ENCODE assay signal across 8 mouse cellular contexts in genomic region chr14:57525388-57526049, GRCm38 (mm10). TPM values are rescaled to one million over a fixed set of nuclear protein-coding genes. Genes with fewer than 3 reads are reported as not detected.
DNase-seq lines count a peak whose midpoint lies in the region; ATAC-seq and TF ChIP-seq lines count a peak whose summit lies in the region.

No protein-coding gene starts in this region.

- no peaks in the 10 kb centered on the region for H3K4me1 ChIP-seq in embryonic fibroblast, embryonic 13.5 days (ENCODE audit: control insufficient read depth, insufficient read depth, low read length)
- peaks cover 20% of the 10 kb centered on the region for H3K4me1 ChIP-seq in heart, embryonic 15.5 days (replicated peaks)
- peaks cover 18% of the 10 kb centered on the region for H3K4me1 ChIP-seq in liver, embryonic 15.5 days (replicated peaks)
- 0 out of 2 replicates have a peak, but pooled peaks cover 6% of the 10 kb centered on the region for H3K4me1 ChIP-seq in neural tube, embryonic 11.5 days (ENCODE audit: control insufficient read depth, insufficient read depth, low read length)
- H3K4me1 ChIP-seq in stomach, postnatal 0 days (replicated peaks; ENCODE audit: control insufficient read depth, insufficient read depth): no peaks in the 10 kb centered on the region

- DNase-seq in CD4-positive helper T cell, adult 2 months (ENCODE audit: low read depth, low spot score): peak; percentile 67
- DNase-seq in adrenal gland, postnatal 4 days (ENCODE audit: low spot score in 2 of 2): peak; percentile 39 to 44
- DNase-seq in kidney, postnatal 25 days: peak; percentile 74 to 89
- DNase-seq in neural tube, embryonic 11.5 days (ENCODE audit: low spot score): peak; percentile 61
- DNase-seq in stomach, postnatal 0 days (ENCODE audit: low spot score): peak; percentile 90

- peak overlapping the region; percentile 91 for H3K4me2 ChIP-seq in heart, embryonic 15.5 days
- peak overlapping the region; percentile 84 for H3K4me2 ChIP-seq in liver, embryonic 15.5 days
- H3K4me2 ChIP-seq in neural tube, embryonic 11.5 days (ENCODE audit: low read depth): peak overlapping the region; percentile 75
- peak overlapping the region; percentile 88 for H3K4me2 ChIP-seq in stomach, postnatal 0 days (replicated peaks; ENCODE audit: low read depth)

- no peak for TF ChIP-seq POLR2A in embryonic fibroblast, embryonic 13.5 days (IDR thresholded peaks at IDR 0.05; ENCODE audit: low read depth, low read length)

- no peak for TF ChIP-seq EP300 in stomach, postnatal 0 days (optimal IDR thresholded peaks at IDR 0.05)

- ATAC-seq in heart, embryonic 15.5 days (replicated peaks; ENCODE audit: insufficient number of reproducible peaks, insufficient read depth, low FRiP score, low read depth): peak; percentile 60
- peak; percentile 67 for ATAC-seq in liver, embryonic 15.5 days (ENCODE audit: insufficient read depth)
- peak; percentile 69 for ATAC-seq in neural tube, embryonic 11.5 days (ENCODE audit: insufficient read depth, low FRiP score, low TSS enrichment)
- peak; percentile 90 for ATAC-seq in stomach, postnatal 0 days (ENCODE audit: low FRiP score, low TSS enrichment)

- WGBS in heart, embryonic 15.5 days: 1% methylated on average over 52 of the region's 60 CpGs
- WGBS in liver, embryonic 15.5 days (ENCODE audit: insufficient replicate concordance): under 1% methylated on average over 44 of the region's 60 CpGs
- WGBS in neural tube, embryonic 11.5 days: 2% methylated on average over 22 of the region's 60 CpGs
- 1% methylated on average over 55 of the region's 60 CpGs for WGBS in stomach, postnatal 0 days

- peak overlapping the region; percentile 57 for H3K4me3 ChIP-seq in embryonic fibroblast, embryonic 13.5 days (ENCODE audit: insufficient read depth, low read length)
- peak overlapping the region; percentile 83 for H3K4me3 ChIP-seq in heart, embryonic 15.5 days
- H3K4me3 ChIP-seq in liver, embryonic 15.5 days (replicated peaks): peak overlapping the region; percentile 62
- H3K4me3 ChIP-seq in neural tube, embryonic 11.5 days (ENCODE audit: low read depth, low read length): peak overlapping the region; percentile 72
- peak overlapping the region; percentile 73 for H3K4me3 ChIP-seq in stomach, postnatal 0 days (ENCODE audit: low read depth, low read length)

- H3K27me3 ChIP-seq in heart, embryonic 15.5 days: peaks cover 22% of the 10 kb centered on the region
- H3K27me3 ChIP-seq in liver, embryonic 15.5 days: peaks cover 66% of the 10 kb centered on the region
- peaks cover 7% of the 10 kb centered on the region for H3K27me3 ChIP-seq in neural tube, embryonic 11.5 days (ENCODE audit: control insufficient read depth, insufficient read depth, low read length)
- H3K27me3 ChIP-seq in stomach, postnatal 0 days (ENCODE audit: control insufficient read depth, insufficient read depth, low read length): no peaks in the 10 kb centered on the region

- H3K9me3 ChIP-seq in heart, embryonic 15.5 days (replicated peaks): no peaks in the 10 kb centered on the region
- no peaks in the 10 kb centered on the region for H3K9me3 ChIP-seq in liver, embryonic 15.5 days (replicated peaks)
- no peaks in the 10 kb centered on the region for H3K9me3 ChIP-seq in neural tube, embryonic 11.5 days (ENCODE audit: control insufficient read depth, low read length)
- no peaks in the 10 kb centered on the region for H3K9me3 ChIP-seq in stomach, postnatal 0 days (ENCODE audit: control insufficient read depth, low read length)

- peak overlapping the region; percentile 64 for H3K9ac ChIP-seq in heart, embryonic 15.5 days
- no peak overlapping the region; the same call in 1 of the 2 replicates for H3K9ac ChIP-seq in liver, embryonic 15.5 days
- H3K9ac ChIP-seq in neural tube, embryonic 11.5 days (ENCODE audit: low read length): peak overlapping the region; percentile 64
- peak overlapping the region; percentile 76 for H3K9ac ChIP-seq in stomach, postnatal 0 days (ENCODE audit: low read length)

- no peaks in the 10 kb centered on the region for H3K36me3 ChIP-seq in heart, embryonic 15.5 days
- H3K36me3 ChIP-seq in liver, embryonic 15.5 days (replicated peaks): no peaks in the 10 kb centered on the region
- no peaks in the 10 kb centered on the region for H3K36me3 ChIP-seq in neural tube, embryonic 11.5 days (ENCODE audit: control insufficient read depth, insufficient read depth, low read length)
- no peaks in the 10 kb centered on the region for H3K36me3 ChIP-seq in stomach, postnatal 0 days (ENCODE audit: control insufficient read depth, insufficient read depth, low read length)

- no peak overlapping the region for H3K27ac ChIP-seq in embryonic fibroblast, embryonic 13.5 days (ENCODE audit: insufficient read depth, low read length)
- H3K27ac ChIP-seq in heart, embryonic 15.5 days: no peak overlapping the region
- no peak overlapping the region for H3K27ac ChIP-seq in liver, embryonic 15.5 days (replicated peaks)
- no peak overlapping the region for H3K27ac ChIP-seq in neural tube, embryonic 11.5 days (ENCODE audit: low read depth, low read length)
- H3K27ac ChIP-seq in stomach, postnatal 0 days (replicated peaks): peak overlapping the region; percentile 71

- TF ChIP-seq CTCF in embryonic fibroblast, embryonic 13.5 days (IDR thresholded peaks at IDR 0.05; ENCODE audit: borderline replicate concordance, insufficient read depth, low read length): no peak
- peak; percentile 33 for TF ChIP-seq CTCF in stomach, postnatal 0 days (IDR thresholded peaks at IDR 0.05; ENCODE audit: low read depth)

RNA-seq across cellular contexts. Expression of gene Il17d, which starts 0.9 kb away (rescaled TPM):
- 1 to 10 TPM; 4.7 to 4.8 TPM for total RNA-seq in adrenal gland, postnatal 4 days (2021)
- polyA plus RNA-seq in embryonic fibroblast, embryonic 13.5 days (2011; ENCODE audit: insufficient read length, low read depth, missing spikeins): 3.5 and 4.4 TPM in 2 replicates
- 2.1 and 2.9 TPM in 2 replicates for polyA plus RNA-seq in heart, embryonic 15.5 days (2015; fragmentation: Nextera tagmentation; extraction: Ambion mirVana)
- polyA plus RNA-seq in liver, embryonic 15.5 days (2015; fragmentation: Nextera tagmentation; extraction: Ambion mirVana): 0.26 TPM in 2 replicates
- 0.48 and 1.7 TPM in 2 replicates for polyA plus RNA-seq in neural tube, embryonic 11.5 days (2014; fragmentation: Nextera tagmentation; extraction: Ambion mirVana)
- polyA plus RNA-seq in stomach, postnatal 0 days (2015; fragmentation: Nextera tagmentation; extraction: Ambion mirVana): 8.5 and 10.6 TPM in 2 replicates

RNA-seq across cellular contexts. Expression of gene Eef1akmt1, which starts 45.9 kb away (rescaled TPM):
- 10 to 100 TPM; 24.5 to 29.4 TPM for total RNA-seq in adrenal gland, postnatal 4 days (2021)
- polyA plus RNA-seq in embryonic fibroblast, embryonic 13.5 days (2011; ENCODE audit: insufficient read length, low read depth, missing spikeins): 52.1 and 55.9 TPM in 2 replicates
- 63.3 and 69.0 TPM in 2 replicates for polyA plus RNA-seq in heart, embryonic 15.5 days (2015; fragmentation: Nextera tagmentation; extraction: Ambion mirVana)
- polyA plus RNA-seq in liver, embryonic 15.5 days (2015; fragmentation: Nextera tagmentation; extraction: Ambion mirVana): 29.1 and 30.3 TPM in 2 replicates
- 87.5 and 90.4 TPM in 2 replicates for polyA plus RNA-seq in neural tube, embryonic 11.5 days (2014; fragmentation: Nextera tagmentation; extraction: Ambion mirVana)
- 59.5 and 60.9 TPM in 2 replicates for polyA plus RNA-seq in stomach, postnatal 0 days (2015; fragmentation: Nextera tagmentation; extraction: Ambion mirVana)
